Mouse (Mus musculus) liver, postnatal 0 days (tissue): ENCODE data around the gene Sfxn2. TPM values are rescaled to one million over a fixed set of nuclear protein-coding genes. Genes with fewer than 3 reads are reported as not detected.
"Not testable (repeated sequence)": the region's sequence is repeated elsewhere in the genome, so short reads cannot be mapped to it uniquely, and the experiment has no call there.

Source experiments
- ATAC-seq: fragments of 200-750 bp; cut with Nextera tagmentation; 2 replicates; pipeline ENCODE4 v1.8.0; 2017; ENCODE audit warnings: mild to moderate bottlenecking, moderate library complexity
- DNase-seq: peaks from one replicate; pipeline ENCODE4 v3.0.0-alpha.2; 2016
- H3K27ac ChIP-seq: fragments of 300-500 bp; sonication (generic); 2 replicates; pipeline ENCODE4 v1.5.1; 2014; ENCODE audit warnings: antibody characterized with exemption, moderate library complexity, mild to moderate bottlenecking, low read depth
- H3K27me3 ChIP-seq: fragments of 300-500 bp; sonication (generic); 2 replicates; pipeline ENCODE4 v1.6.1; 2014; ENCODE audit warnings: low read length, control low read depth, mixed read lengths; ENCODE audit not compliant: insufficient read depth
- H3K36me3 ChIP-seq: fragments of 300-500 bp; sonication (generic); replicated peaks from 2 replicates; pipeline ENCODE4 v1.6.1; 2014; ENCODE audit warnings: mild to moderate bottlenecking, control low read depth, low read length, moderate library complexity, mixed read lengths; ENCODE audit not compliant: insufficient read depth
- H3K4me1 ChIP-seq: fragments of 300-500 bp; sonication (generic); 2 replicates; pipeline ENCODE4 v1.6.1; 2014; ENCODE audit warnings: antibody characterized with exemption, mild to moderate bottlenecking, control low read depth; ENCODE audit not compliant: insufficient read depth
- H3K4me2 ChIP-seq: fragments of 300-500 bp; sonication (generic); 2 replicates; pipeline ENCODE4 v1.6.1; 2014; ENCODE audit warnings: low read depth, mild to moderate bottlenecking, low read length, moderate library complexity, mixed read lengths
- H3K4me3 ChIP-seq: fragments of 300-500 bp; sonication (generic); 2 replicates; pipeline ENCODE4 v1.5.1; 2014; ENCODE audit warnings: low read depth, low read length
- H3K9ac ChIP-seq: fragments of 300-500 bp; sonication (generic); replicated peaks from 2 replicates; pipeline ENCODE4 v1.6.1; 2014; ENCODE audit warnings: mild to moderate bottlenecking, moderate library complexity
- H3K9me3 ChIP-seq: fragments of 300-500 bp; sonication (generic); 2 replicates; pipeline ENCODE4 v1.6.1; 2016; ENCODE audit warnings: mild to moderate bottlenecking, control low read depth, low read length, mixed read lengths
- CTCF ChIP-seq: sonication (generic); IDR thresholded peaks from 2 replicates; pipeline ENCODE4 v1.5.1; 2016; ENCODE audit warnings: antibody characterized with exemption, low read depth
- EP300 ChIP-seq: IDR thresholded peaks from 2 replicates; pipeline ENCODE4 v1.6.1; 2016; ENCODE audit warnings: antibody characterized with exemption, low read depth, mild to moderate bottlenecking
- WGBS: fragments of 180-500 bp; shearing (Covaris S2); extraction: QIAGEN DNeasy Blood & Tissue Kit; methylation state at CpG from one replicate; pipeline ENCODE4 v1.1.7; 2014; ENCODE audit not compliant: insufficient replicate concordance; 5-methylcytosine and 5-hydroxymethylcytosine counted together
- polyA plus RNA-seq: library from polyadenylated mRNA; unstranded; fragments of >200 nt; fragmentation: Nextera tagmentation; extraction: Ambion mirVana; gene quantifications from 2 replicates; pipeline ENCODE4 v1.2.1, GENCODE M21; 2015

Sfxn2 gene
- polyA plus RNA-seq, 1 experiment from 2014 or later, result 63.4 TPM

DNA sequence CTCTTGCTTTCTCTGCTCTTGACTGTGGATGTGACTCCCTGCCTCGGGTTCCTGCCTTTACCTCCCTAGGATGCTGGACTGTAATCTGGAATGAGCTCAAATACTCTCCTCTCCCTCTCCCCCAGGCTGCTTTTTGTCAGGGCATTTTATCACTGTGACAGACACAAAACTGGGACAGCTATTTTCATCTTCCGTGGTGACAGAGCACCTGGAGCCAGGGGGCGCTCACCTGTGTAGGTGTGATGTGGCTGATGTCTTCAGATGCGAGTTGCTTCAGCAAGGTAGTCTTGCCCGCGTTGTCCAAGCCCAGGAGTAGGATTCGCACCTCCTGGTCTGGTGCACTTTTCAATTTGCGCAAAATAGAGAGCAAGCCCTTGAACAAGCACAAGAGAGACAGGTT lies 15.2 kb upstream of the Sfxn2 start:
- no peaks in the 10 kb centered on the region for H3K9me3 ChIP-seq
- WGBS, result 80% methylated on average over 8 of the region's 8 CpGs
- DNase-seq (no peak), ATAC-seq (no peak)
- 0 out of 2 replicates have a peak, but pooled peaks cover 2% of the 10 kb centered on the region for H3K36me3 ChIP-seq
- H3K4me3 ChIP-seq, result no peak overlapping the region
- H3K4me1 ChIP-seq, result peaks cover 6% of the 10 kb centered on the region
- no peak overlapping the region for H3K27ac ChIP-seq
- no peak overlapping the region for H3K9ac ChIP-seq
- no peak overlapping the region for H3K4me2 ChIP-seq
- no peaks in the 10 kb centered on the region for H3K27me3 ChIP-seq
- TF ChIP-seq EP300 (no peak), CTCF (no peak)

DNA sequence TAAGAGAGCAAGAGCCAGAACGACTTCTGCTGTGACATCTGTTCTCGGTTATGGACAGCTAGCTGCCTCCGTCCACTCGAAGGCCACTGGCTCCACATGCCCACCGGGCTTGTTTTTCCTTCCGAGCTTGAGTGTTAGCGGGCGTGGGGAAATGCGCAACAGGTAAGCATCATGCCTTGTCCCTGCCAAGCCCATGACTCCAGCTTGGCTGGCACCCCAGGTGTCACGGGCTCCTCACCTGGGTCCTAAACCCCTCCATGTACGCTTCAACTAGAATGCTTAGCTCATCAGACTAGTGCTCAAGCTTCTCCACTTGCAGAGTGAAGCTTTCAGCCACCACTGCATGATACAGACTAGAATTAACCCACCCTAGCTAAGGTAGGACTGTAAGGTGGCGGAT lies 14.5 kb upstream of the Sfxn2 start:
- Histone ChIP-seq H3K36me3 (0 out of 2 replicates have a peak, but pooled peaks cover 2% of the 10 kb centered on the region), H3K4me3 (no peak overlapping the region), H3K4me1 (peaks cover 1% of the 10 kb centered on the region; the same call in 1 of the 2 replicates), H3K27ac (no peak overlapping the region), H3K27me3 (no peaks in the 10 kb centered on the region), H3K9me3 (no peaks in the 10 kb centered on the region), H3K9ac (no peak overlapping the region), H3K4me2 (no peak overlapping the region)
- TF ChIP-seq EP300, result no peak
- TF ChIP-seq CTCF, result no peak
- no peak for ATAC-seq
- 85% methylated on average over 12 of the region's 12 CpGs for WGBS
- DNase-seq, result no peak

DNA sequence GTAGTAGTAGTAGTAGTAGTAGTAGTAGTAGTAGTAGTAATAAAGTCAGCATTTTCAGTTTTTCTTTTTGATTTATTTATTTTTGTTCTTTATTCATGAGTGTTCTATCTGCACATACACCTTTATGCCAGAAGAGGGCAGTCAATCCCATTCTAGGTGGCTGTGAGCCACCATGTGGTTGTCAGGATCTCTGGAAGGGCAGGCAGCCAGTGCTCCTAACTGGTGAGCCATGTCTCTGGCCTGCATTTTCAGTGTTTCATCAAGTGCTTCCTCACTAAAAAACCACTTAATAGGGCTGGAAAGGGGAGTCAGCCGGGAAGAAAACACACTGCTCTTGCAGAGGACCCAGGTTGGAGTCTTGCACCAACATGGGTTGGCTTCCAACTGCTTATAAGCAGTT lies 11.0 kb upstream of the Sfxn2 start:
- ATAC-seq (peak; percentile 69), DNase-seq (peak; percentile 48)
- H3K4me2 ChIP-seq, result no peak overlapping the region
- H3K27me3 ChIP-seq, result no peaks in the 10 kb centered on the region
- H3K9ac ChIP-seq, result no peak overlapping the region; the same call in 1 of the 2 replicates
- H3K4me3 ChIP-seq, result no peak overlapping the region
- no peaks in the 10 kb centered on the region for H3K9me3 ChIP-seq
- WGBS, result 24% methylated on average over 1 of the region's 1 CpGs
- 0 out of 2 replicates have a peak, but pooled peaks cover 2% of the 10 kb centered on the region for H3K36me3 ChIP-seq
- H3K4me1 ChIP-seq, result no peaks in the 10 kb centered on the region
- H3K27ac ChIP-seq, result no peak overlapping the region
- TF ChIP-seq EP300 (no peak), CTCF (peak; percentile 86)

DNA sequence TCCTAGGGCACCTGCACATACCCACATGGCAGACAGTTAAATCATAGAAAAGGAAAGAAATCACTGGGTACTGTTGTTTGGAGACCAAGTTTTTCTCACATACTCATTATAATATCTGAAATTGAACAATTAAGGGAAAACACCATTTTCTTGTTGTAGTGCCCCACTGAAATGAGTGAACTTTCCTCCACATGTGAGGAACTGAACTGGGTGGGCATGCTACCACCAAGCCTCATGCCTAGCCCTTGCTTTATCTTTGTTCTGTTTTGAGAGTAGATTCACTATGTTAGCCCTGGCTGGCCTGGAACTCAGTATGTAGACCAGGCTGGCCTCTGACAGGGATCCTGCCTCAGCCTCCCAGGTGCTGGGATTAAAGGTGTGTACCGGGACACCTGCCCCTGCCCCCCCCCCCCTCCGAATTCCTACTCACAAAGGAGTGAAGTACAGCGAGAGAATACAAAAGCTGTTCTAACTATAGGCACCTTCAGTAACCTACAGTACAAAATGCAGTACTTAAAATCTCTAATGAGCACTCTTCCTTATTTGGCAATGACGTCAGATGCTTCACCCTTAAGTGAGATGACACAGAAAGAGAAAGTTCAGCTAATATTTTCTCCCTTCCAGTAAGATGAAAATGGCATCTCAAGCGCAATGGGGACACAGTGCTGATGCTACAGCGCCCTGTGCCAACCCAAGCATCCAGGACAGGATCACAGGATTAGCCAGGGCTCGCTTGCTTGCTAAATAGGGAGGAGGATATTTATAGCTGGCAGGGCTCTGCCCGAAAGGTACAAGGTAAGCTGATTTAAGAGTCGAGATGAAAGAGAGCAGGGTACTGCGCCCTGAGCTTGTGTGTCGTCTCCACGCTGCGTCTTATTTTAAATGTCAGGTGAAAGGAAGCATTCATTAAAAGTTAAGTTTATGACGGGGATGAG lies 10.3 kb upstream of the Sfxn2 start:
- H3K9me3 ChIP-seq, result no peaks in the 10 kb centered on the region
- H3K36me3 ChIP-seq, result 0 out of 2 replicates have a peak, but pooled peaks cover 1% of the 10 kb centered on the region
- no peak overlapping the region for H3K4me3 ChIP-seq
- TF ChIP-seq EP300 (no peak), CTCF (no peak)
- 86% methylated on average over 14 of the region's 14 CpGs for WGBS
- ATAC-seq (no peak), DNase-seq (no peak)
- no peaks in the 10 kb centered on the region for H3K27me3 ChIP-seq
- no peak overlapping the region; the same call in 1 of the 2 replicates for H3K9ac ChIP-seq
- no peak overlapping the region for H3K4me2 ChIP-seq
- no peaks in the 10 kb centered on the region for H3K4me1 ChIP-seq
- no peak overlapping the region for H3K27ac ChIP-seq

DNA sequence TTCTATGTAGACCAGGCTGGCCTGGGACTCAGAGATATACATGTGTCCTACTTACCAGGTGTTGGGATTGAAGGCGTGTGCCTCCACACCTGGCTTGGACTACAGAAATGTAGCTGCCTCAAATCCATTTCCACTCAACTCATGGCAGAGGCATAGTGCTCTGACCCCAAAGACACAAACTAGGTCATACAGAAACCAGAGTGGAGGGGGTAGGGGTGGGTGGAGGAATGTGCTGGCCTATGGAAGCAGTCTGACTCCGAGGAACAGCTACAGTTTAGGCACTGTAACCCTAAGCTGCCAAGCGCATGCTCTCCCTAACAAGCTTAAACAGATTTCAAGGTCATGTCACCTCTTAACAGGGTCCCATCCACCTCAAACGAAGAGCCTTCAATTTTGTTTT lies 9.6 kb upstream of the Sfxn2 start:
- Histone ChIP-seq H3K27ac (0 out of 2 replicates have a peak overlapping the region, but pooled peaks have one; percentile 16), H3K36me3 (no peaks in the 10 kb centered on the region), H3K27me3 (no peaks in the 10 kb centered on the region), H3K9ac (no peak overlapping the region), H3K9me3 (no peaks in the 10 kb centered on the region), H3K4me1 (no peaks in the 10 kb centered on the region), H3K4me2 (no peak overlapping the region), H3K4me3 (no peak overlapping the region)
- ATAC-seq (peak; percentile 77; the same call in 1 of the 2 replicates), DNase-seq (no peak)
- WGBS, result 80% methylated on average over 4 of the region's 4 CpGs
- no peak for TF ChIP-seq CTCF
- TF ChIP-seq EP300, result no peak

DNA sequence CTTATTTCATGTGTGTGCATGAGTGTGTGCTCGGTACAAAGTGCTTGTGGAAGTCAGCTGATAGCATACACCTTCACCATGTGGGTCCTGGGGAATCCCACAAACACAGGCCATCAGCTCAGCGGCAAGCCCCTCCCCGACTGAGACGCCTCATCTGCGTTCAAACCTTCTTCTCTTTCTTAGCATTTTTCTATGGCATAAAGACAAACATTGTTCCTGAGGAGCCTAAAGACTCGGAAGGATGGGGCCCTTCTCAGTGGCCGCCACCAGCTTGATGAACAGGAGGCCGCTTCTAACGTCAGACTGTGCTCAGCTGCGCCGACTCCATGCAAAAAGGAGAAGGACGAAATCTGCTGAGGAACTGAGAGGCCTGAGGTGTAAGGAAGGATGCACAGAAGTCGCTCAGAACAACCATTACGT lies 9.1 kb upstream of the Sfxn2 start:
- no peak overlapping the region for H3K4me2 ChIP-seq
- no peak overlapping the region for H3K4me3 ChIP-seq
- H3K27ac ChIP-seq, result 0 out of 2 replicates have a peak overlapping the region, but pooled peaks have one; percentile 16
- no peaks in the 10 kb centered on the region for H3K4me1 ChIP-seq
- ATAC-seq, result peak; percentile 43; the same call in 1 of the 2 replicates
- no peak for DNase-seq
- TF ChIP-seq CTCF (no peak), EP300 (no peak)
- H3K27me3 ChIP-seq, result no peaks in the 10 kb centered on the region
- H3K36me3 ChIP-seq, result no peaks in the 10 kb centered on the region
- no peak overlapping the region for H3K9ac ChIP-seq
- no peaks in the 10 kb centered on the region for H3K9me3 ChIP-seq
- 63% methylated on average over 14 of the region's 14 CpGs for WGBS

DNA sequence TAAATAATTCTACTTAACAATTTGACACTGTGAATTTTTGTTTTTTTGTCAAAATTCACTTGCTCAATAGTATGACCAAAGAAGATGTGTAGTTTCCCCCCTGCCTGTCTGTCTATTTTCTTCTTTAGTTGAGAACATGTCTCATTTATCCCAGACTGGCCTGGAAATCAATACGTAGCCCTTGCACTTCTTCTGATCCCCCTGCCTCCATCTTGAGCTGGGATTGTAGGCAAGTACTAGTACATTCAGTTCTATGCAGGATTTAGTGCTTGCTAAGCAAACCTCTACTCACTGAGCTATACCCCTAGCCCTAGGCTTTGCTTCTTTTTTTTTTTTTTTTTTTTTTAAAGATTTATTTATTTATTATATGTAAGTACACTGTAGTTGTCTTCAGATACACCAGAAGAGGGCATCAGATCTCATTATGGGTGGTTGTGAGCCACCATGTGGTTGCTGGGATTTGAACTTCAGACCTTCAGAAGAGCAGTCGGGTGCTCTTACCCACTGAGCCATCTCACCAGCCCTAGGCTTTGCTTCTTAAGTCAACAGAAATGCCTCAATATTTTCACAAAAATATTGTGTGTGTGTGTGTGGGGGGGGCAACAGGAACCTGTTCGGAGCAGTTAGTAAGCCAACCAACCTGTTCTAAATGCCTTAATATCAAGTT lies 1.8 kb upstream of the Sfxn2 start:
- not testable (repeated sequence) for H3K4me2 ChIP-seq, H3K4me3 ChIP-seq, H3K27me3 ChIP-seq, H3K9me3 ChIP-seq, H3K27ac ChIP-seq, DNase-seq, ATAC-seq, H3K36me3 ChIP-seq, H3K9ac ChIP-seq
- H3K4me1 ChIP-seq, result peaks cover 13% of the 10 kb centered on the region; the same call in 1 of the 2 replicates
- 71% methylated on average over 3 of the region's 3 CpGs for WGBS
